Mouse (Mus musculus): ENCODE results near the gene Pagr1b.

DNA sequence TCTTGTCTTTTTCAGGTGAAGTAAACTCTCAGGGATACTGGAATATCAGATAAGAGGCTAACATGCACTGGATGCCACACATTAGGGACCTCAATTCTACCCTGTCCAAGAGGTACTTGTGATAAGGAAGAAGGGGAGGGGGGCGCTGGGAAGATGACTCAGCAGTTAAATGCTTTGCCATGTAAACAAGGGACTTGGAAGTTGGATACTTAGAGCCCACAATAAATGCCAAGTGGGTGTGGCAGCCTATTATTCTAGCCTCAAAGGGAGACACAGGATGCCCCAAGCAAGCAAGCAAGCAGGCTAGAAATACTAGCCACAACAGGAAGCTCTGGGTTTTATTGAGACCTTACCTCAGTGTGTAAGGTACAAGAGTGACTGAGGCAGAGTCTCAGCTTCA, 15.0 kb upstream of the Pagr1b start:
- TF ChIP-seq CTCF (IDR thresholded peaks at IDR 0.05; ENCODE audit: low read depth) (no peak), EP300 (optimal IDR thresholded peaks at IDR 0.05) (no peak)

Measured in stomach, postnatal 0 days (tissue).